Comparison of ENCODE assay signal across 32 mouse cellular contexts in genomic region chr2:92478313-92478688, GRCm38 (mm10). TPM values are rescaled to one million over a fixed set of nuclear protein-coding genes. Genes with fewer than 3 reads are reported as not detected.
A peak's percentile ranks its signal among the peaks of the same experiment; 100 is the strongest.
DNase-seq lines count a peak whose midpoint lies in the region; ATAC-seq and TF ChIP-seq lines count a peak whose summit lies in the region.
"Had no signal": no experiment of that assay in that cellular context is flagged by ENCODE, and none has a peak within 500 bp of the region (broad histone marks: within the 10 kb centered on the region; RNA-seq: fewer than 3 reads in every experiment).

No protein-coding gene starts in this region.

- 81% methylated on average over 4 of the region's 4 CpGs for WGBS in kidney, embryonic 15.5 days
- WGBS in lung, postnatal 0 days: 50% methylated on average over 4 of the region's 4 CpGs
- WGBS in lung, adult 2 months: 56% methylated on average over 4 of the region's 4 CpGs

- no peaks in the 10 kb centered on the region for H3K9me3 ChIP-seq in kidney, embryonic 15.5 days (replicated peaks)
- no peaks in the 10 kb centered on the region for H3K9me3 ChIP-seq in lung, postnatal 0 days (ENCODE audit: low read length)
- H3K9me3 ChIP-seq: embryonic facial prominence, embryonic 13.5 days; forebrain, embryonic 10.5 days; forebrain, embryonic 15.5 days; hindbrain, embryonic 10.5 days; hindbrain, embryonic 15.5 days; limb, embryonic 12.5 days; midbrain, embryonic 12.5 days had no signal

- intact Hi-C loops in heart, postnatal 14 days (cut with DNase I): no loop called here

- H3K4me3 ChIP-seq in kidney, embryonic 15.5 days (replicated peaks): no peak overlapping the region
- H3K4me3 ChIP-seq in lung, postnatal 0 days (ENCODE audit: low read depth, low read length): no peak overlapping the region
- no peak overlapping the region for H3K4me3 ChIP-seq in lung, adult 2 months (replicated peaks; ENCODE audit: extremely low read depth, low read depth, low read length)
- H3K4me3 ChIP-seq: embryonic facial prominence, embryonic 13.5 days; forebrain, embryonic 10.5 days; forebrain, embryonic 15.5 days; hindbrain, embryonic 10.5 days; hindbrain, embryonic 15.5 days; limb, embryonic 12.5 days; megakaryocyte, embryonic 14.5 days; midbrain, embryonic 12.5 days had no signal

- H3K9ac ChIP-seq in kidney, embryonic 15.5 days: no peak overlapping the region
- no peak overlapping the region for H3K9ac ChIP-seq in lung, postnatal 0 days (replicated peaks; ENCODE audit: low read depth)
- H3K9ac ChIP-seq: embryonic facial prominence, embryonic 13.5 days; forebrain, embryonic 15.5 days; hindbrain, embryonic 15.5 days; limb, embryonic 12.5 days; liver, postnatal 0 days; midbrain, embryonic 12.5 days had no signal

- no peaks in the 10 kb centered on the region for H3K36me3 ChIP-seq in kidney, embryonic 15.5 days
- H3K36me3 ChIP-seq in lung, postnatal 0 days (ENCODE audit: insufficient read depth, low read length): no peaks in the 10 kb centered on the region
- H3K36me3 ChIP-seq: embryonic facial prominence, embryonic 13.5 days; forebrain, embryonic 10.5 days; forebrain, embryonic 15.5 days; G1E; hindbrain, embryonic 10.5 days; hindbrain, embryonic 15.5 days; limb, embryonic 12.5 days; midbrain, embryonic 12.5 days had no signal

- H3K4me2 ChIP-seq in kidney, embryonic 15.5 days: no peak overlapping the region
- H3K4me2 ChIP-seq in lung, postnatal 0 days (replicated peaks; ENCODE audit: low read depth, low read length): no peak overlapping the region
- H3K4me2 ChIP-seq: embryonic facial prominence, embryonic 13.5 days; forebrain, embryonic 15.5 days; heart, embryonic 11.5 days; hindbrain, embryonic 15.5 days; limb, embryonic 12.5 days; liver, embryonic 11.5 days; midbrain, embryonic 12.5 days had no signal

- H3K4me1 ChIP-seq in kidney, embryonic 15.5 days: peaks cover 11% of the 10 kb centered on the region
- H3K4me1 ChIP-seq in lung, postnatal 0 days (ENCODE audit: insufficient read depth, low read depth, low read length): no peaks in the 10 kb centered on the region
- no peaks in the 10 kb centered on the region for H3K4me1 ChIP-seq in lung, adult 2 months (ENCODE audit: control insufficient read depth, insufficient read depth, low read length)
- H3K4me1 ChIP-seq: embryonic facial prominence, embryonic 13.5 days; forebrain, embryonic 15.5 days; hindbrain, embryonic 15.5 days; midbrain, embryonic 12.5 days had no signal

- ATAC-seq in kidney, embryonic 15.5 days (replicated peaks; ENCODE audit: low FRiP score): no peak
- peak; percentile 53 for ATAC-seq in lung, postnatal 0 days
- peak; percentile 74 for ATAC-seq in granulocyte monocyte progenitor cell, adult 5-6 weeks (replicated peaks; ENCODE audit: poor library complexity, severe bottlenecking)
- peak; percentile 28; the same call in 1 of the 2 replicates for ATAC-seq in neutrophil, adult 5-6 weeks (ENCODE audit: extremely low read depth, insufficient number of reproducible peaks, low FRiP score, poor library complexity, severe bottlenecking)
- ATAC-seq: forebrain, embryonic 15.5 days; inflammation-experienced regulatory T-cells, adult 6 months; liver, postnatal 0 days had no signal

- H3K27ac ChIP-seq in kidney, embryonic 15.5 days: peak overlapping the region; percentile 29; the same call in 1 of the 2 replicates
- H3K27ac ChIP-seq in lung, postnatal 0 days (ENCODE audit: low read length): no peak overlapping the region; the same call in 1 of the 2 replicates
- H3K27ac ChIP-seq: forebrain, embryonic 10.5 days; forebrain, embryonic 15.5 days; hindbrain, embryonic 10.5 days; hindbrain, embryonic 15.5 days; midbrain, embryonic 12.5 days had no signal

- no peak for TF ChIP-seq CTCF in lung, postnatal 0 days (IDR thresholded peaks at IDR 0.05)
- TF ChIP-seq CTCF in lung, adult 2 months (IDR thresholded peaks at IDR 0.05; ENCODE audit: insufficient read depth, low read length): no peak

- DNase-seq in kidney, adult 8-10 months: no peak
- peak; percentile 59 for DNase-seq in lung, postnatal 0 days (ENCODE audit: low spot score)
- DNase-seq in lung, adult 2 months: no peak
- DNase-seq in heart, postnatal 14 days: no peak
- DNase-seq in right cerebral cortex, adult 2 months (ENCODE audit: low spot score in 2 of 2): no peak
- DNase-seq: adrenal gland, postnatal 10 days; cerebellum, adult 11 months; cerebellum, adult 9-10 months; gastrocnemius, postnatal 25 days; heart, adult 18-20 months; kidney, adult 11 months; kidney, postnatal 36 days; liver, postnatal 0 days; retina, postnatal 1 day; right cerebral cortex, postnatal 25 days; thymus, adult 2 months; thymus, postnatal 36 days had no signal

- no peak for TF ChIP-seq EP300 in lung, postnatal 0 days (IDR thresholded peaks at IDR 0.05)

- H3K27me3 ChIP-seq in kidney, embryonic 15.5 days: peaks cover 8% of the 10 kb centered on the region
- H3K27me3 ChIP-seq in lung, postnatal 0 days (replicated peaks; ENCODE audit: insufficient read depth, low read length): no peaks in the 10 kb centered on the region
- H3K27me3 ChIP-seq: forebrain, embryonic 15.5 days had no signal

- TF ChIP-seq POLR2A in lung, adult 2 months (IDR thresholded peaks at IDR 0.05; ENCODE audit: borderline replicate concordance, extremely low read depth, low read depth, low read length): no peak

RNA-seq across cellular contexts. Expression of gene Slc35c1, which starts 18.0 kb away (rescaled TPM):
- 15.1 and 16.2 TPM in 2 replicates for polyA plus RNA-seq in kidney, embryonic 15.5 days (2015; fragmentation: Nextera tagmentation; extraction: Ambion mirVana)
- polyA plus RNA-seq in lung, postnatal 0 days (2015; fragmentation: Nextera tagmentation; extraction: Ambion mirVana): 12.9 and 13.1 TPM in 2 replicates
- polyA plus RNA-seq in lung, adult 2 months (2012; rRNA removed): 43.9 and 49.0 TPM in 2 replicates
- 84.7 and 86.6 TPM in 2 replicates for total RNA-seq in granulocyte monocyte progenitor cell, adult 5-6 weeks (2014; fragmentation: Nextera tagmentation)
- 23.4 and 23.8 TPM in 2 replicates for total RNA-seq in granulocyte monocyte progenitor cell, adult 5-6 weeks (2017)
- 21.6 TPM in 2 replicates for total RNA-seq in neutrophil, adult 5-6 weeks (2017)
- 1 to 10 TPM; 5.5 to 5.6 TPM for total RNA-seq in heart, postnatal 14 days (2021)

RNA-seq across cellular contexts. Expression of gene Cry2, which starts 44.5 kb away (rescaled TPM):
- polyA plus RNA-seq in kidney, embryonic 15.5 days (2015; fragmentation: Nextera tagmentation; extraction: Ambion mirVana): 17.7 and 21.3 TPM in 2 replicates
- 36.3 and 36.6 TPM in 2 replicates for polyA plus RNA-seq in lung, postnatal 0 days (2015; fragmentation: Nextera tagmentation; extraction: Ambion mirVana)
- 37.5 and 40.7 TPM in 2 replicates for polyA plus RNA-seq in lung, adult 2 months (2012; rRNA removed)
- total RNA-seq in granulocyte monocyte progenitor cell, adult 5-6 weeks (2014; fragmentation: Nextera tagmentation): 12.3 and 15.8 TPM in 2 replicates
- total RNA-seq in granulocyte monocyte progenitor cell, adult 5-6 weeks (2017): 8.4 and 8.7 TPM in 2 replicates
- total RNA-seq in neutrophil, adult 5-6 weeks (2017): 8.2 and 8.5 TPM in 2 replicates
- 10 to 100 TPM; 20.9 to 26.6 TPM for total RNA-seq in heart, postnatal 14 days (2021)
